Mouse (Mus musculus) limb, embryonic 12.5 days (tissue): Measurements from ENCODE around the gene Fras1. TPM values are rescaled to one million over a fixed set of nuclear protein-coding genes. Genes with fewer than 3 reads are reported as not detected.

Experiments used
- ATAC-seq: fragments of 200-750 bp; cut with Nextera tagmentation; 2 replicates; pipeline ENCODE4 v1.8.0; 2017; ENCODE audit warnings: low read depth, moderate TSS enrichment; ENCODE audit not compliant: insufficient number of reproducible peaks, insufficient read depth, low FRiP score, low TSS enrichment
- H3K27ac ChIP-seq: fragments of 300-500 bp; sonication (generic); 2 replicates; pipeline ENCODE4 v1.5.1; 2016; ENCODE audit warnings: mild to moderate bottlenecking, moderate library complexity
- H3K27me3 ChIP-seq: fragments of 300-500 bp; sonication (generic); 2 replicates; pipeline ENCODE4 v1.6.1; 2016; ENCODE audit warnings: mild to moderate bottlenecking, moderate library complexity
- H3K36me3 ChIP-seq: fragments of 300-500 bp; sonication (generic); 2 replicates; pipeline ENCODE4 v1.6.1; 2016; ENCODE audit warnings: mild to moderate bottlenecking, moderate library complexity
- H3K4me1 ChIP-seq: fragments of 300-500 bp; sonication (generic); replicated peaks from 2 replicates; pipeline ENCODE4 v1.6.1; 2016
- H3K4me2 ChIP-seq: fragments of 300-500 bp; sonication (generic); 2 replicates; pipeline ENCODE4 v1.6.1; 2016; ENCODE audit warnings: mild to moderate bottlenecking, moderate library complexity
- H3K4me3 ChIP-seq: fragments of 300-500 bp; sonication (generic); replicated peaks from 2 replicates; pipeline ENCODE4 v1.5.1; 2016; ENCODE audit warnings: mild to moderate bottlenecking
- H3K9ac ChIP-seq: fragments of 300-500 bp; sonication (generic); replicated peaks from 2 replicates; pipeline ENCODE4 v1.6.1; 2016; ENCODE audit warnings: mild to moderate bottlenecking, moderate library complexity
- H3K9me3 ChIP-seq: fragments of 300-500 bp; sonication (generic); 2 replicates; pipeline ENCODE4 v1.6.1; 2016; ENCODE audit warnings: mild to moderate bottlenecking, moderate library complexity
- WGBS: fragments of 180-500 bp; shearing (Covaris S2); methylation state at CpG from one replicate; pipeline ENCODE4 v1.1.7; 2016; 5-methylcytosine and 5-hydroxymethylcytosine counted together
- polyA plus RNA-seq: library from polyadenylated mRNA; unstranded; fragments of >200 nt; fragmentation: Nextera tagmentation; extraction: Ambion mirVana; gene quantifications from 2 replicates; pipeline ENCODE4 v1.2.1, GENCODE M21; 2016

Gene Fras1
- polyA plus RNA-seq, 1 experiment from 2014 or later: 18.3 TPM

GRCm38 (mm10) chr5:96578705-96579104 lies 204.9 kb downstream of the Fras1 start:
- no peak overlapping the region for H3K9ac ChIP-seq
- peaks cover 2% of the 10 kb centered on the region; the same call in 1 of the 2 replicates for H3K4me1 ChIP-seq
- H3K4me2 ChIP-seq: no peak overlapping the region
- H3K27ac ChIP-seq: no peak overlapping the region
- 38% methylated on average over 3 of the region's 3 CpGs for WGBS
- no peak overlapping the region for H3K4me3 ChIP-seq
- H3K36me3 ChIP-seq: peaks cover 8% of the 10 kb centered on the region; the same call in 1 of the 2 replicates
- H3K9me3 ChIP-seq: no peaks in the 10 kb centered on the region
- ATAC-seq: no peak
- H3K27me3 ChIP-seq: no peaks in the 10 kb centered on the region

- no peak overlapping the region for H3K4me3 ChIP-seq
- ATAC-seq: no peak
- H3K4me2 ChIP-seq: no peak overlapping the region
- H3K9me3 ChIP-seq: no peaks in the 10 kb centered on the region
- no peaks in the 10 kb centered on the region for H3K27me3 ChIP-seq
- no peak overlapping the region for H3K9ac ChIP-seq
- peaks cover 2% of the 10 kb centered on the region; the same call in 1 of the 2 replicates for H3K4me1 ChIP-seq
- peaks cover 12% of the 10 kb centered on the region; the same call in 1 of the 2 replicates for H3K36me3 ChIP-seq
- 57% methylated on average over 5 of the region's 5 CpGs for WGBS
- no peak overlapping the region for H3K27ac ChIP-seq
Observed at GRCm38 (mm10) chr5:96579938-96580337, 206.2 kb downstream of the Fras1 start.

GRCm38 (mm10) chr5:96584730-96585129 lies 211.0 kb downstream of the Fras1 start:
- 85% methylated on average over 5 of the region's 5 CpGs for WGBS
- H3K9me3 ChIP-seq: no peaks in the 10 kb centered on the region
- H3K36me3 ChIP-seq: 0 out of 2 replicates have a peak, but pooled peaks cover 8% of the 10 kb centered on the region
- H3K4me1 ChIP-seq: peaks cover 4% of the 10 kb centered on the region; the same call in 1 of the 2 replicates
- no peak overlapping the region for H3K9ac ChIP-seq
- H3K27me3 ChIP-seq: no peaks in the 10 kb centered on the region
- H3K27ac ChIP-seq: no peak overlapping the region
- no peak for ATAC-seq
- H3K4me3 ChIP-seq: no peak overlapping the region
- H3K4me2 ChIP-seq: no peak overlapping the region

GRCm38 (mm10) chr5:96590621-96591020 lies 216.9 kb downstream of the Fras1 start:
- H3K27ac ChIP-seq: no peak overlapping the region
- H3K9ac ChIP-seq: no peak overlapping the region
- ATAC-seq: no peak
- 0 out of 2 replicates have a peak, but pooled peaks cover 4% of the 10 kb centered on the region for H3K36me3 ChIP-seq
- peaks cover 9% of the 10 kb centered on the region for H3K4me1 ChIP-seq
- no peak overlapping the region for H3K4me2 ChIP-seq
- H3K4me3 ChIP-seq: no peak overlapping the region
- H3K27me3 ChIP-seq: no peaks in the 10 kb centered on the region
- 92% methylated on average over 6 of the region's 6 CpGs for WGBS
- no peaks in the 10 kb centered on the region for H3K9me3 ChIP-seq

GRCm38 (mm10) chr5:96595793-96596192 lies 222.0 kb downstream of the Fras1 start:
- Histone ChIP-seq H3K9ac (no peak overlapping the region), H3K4me2 (no peak overlapping the region), H3K27me3 (no peaks in the 10 kb centered on the region), H3K36me3 (no peaks in the 10 kb centered on the region), H3K4me3 (no peak overlapping the region), H3K9me3 (no peaks in the 10 kb centered on the region), H3K4me1 (peaks cover 5% of the 10 kb centered on the region), H3K27ac (no peak overlapping the region)
- ATAC-seq: no peak
- 84% methylated on average over 5 of the region's 5 CpGs for WGBS

- Histone ChIP-seq H3K9me3 (no peaks in the 10 kb centered on the region), H3K27me3 (no peaks in the 10 kb centered on the region), H3K9ac (no peak overlapping the region), H3K36me3 (0 out of 2 replicates have a peak, but pooled peaks cover 6% of the 10 kb centered on the region), H3K27ac (no peak overlapping the region), H3K4me3 (no peak overlapping the region), H3K4me1 (peaks cover 6% of the 10 kb centered on the region), H3K4me2 (no peak overlapping the region)
- 54% methylated on average over 7 of the region's 7 CpGs for WGBS
- no peak for ATAC-seq
Observed at GRCm38 (mm10) chr5:96603974-96604769, 230.4 kb downstream of the Fras1 start.

GRCm38 (mm10) chr5:96608036-96608435 lies 234.3 kb downstream of the Fras1 start:
- H3K4me1 ChIP-seq: peaks cover 6% of the 10 kb centered on the region
- no peak overlapping the region for H3K4me2 ChIP-seq
- 60% methylated on average over 5 of the region's 5 CpGs for WGBS
- H3K9ac ChIP-seq: no peak overlapping the region
- H3K36me3 ChIP-seq: no peaks in the 10 kb centered on the region
- no peaks in the 10 kb centered on the region for H3K27me3 ChIP-seq
- no peak overlapping the region for H3K4me3 ChIP-seq
- H3K27ac ChIP-seq: no peak overlapping the region
- H3K9me3 ChIP-seq: no peaks in the 10 kb centered on the region
- no peak for ATAC-seq

GRCm38 (mm10) chr5:96608581-96609280 lies 235.0 kb downstream of the Fras1 start:
- Histone ChIP-seq H3K27me3 (no peaks in the 10 kb centered on the region), H3K36me3 (no peaks in the 10 kb centered on the region), H3K27ac (no peak overlapping the region), H3K4me3 (no peak overlapping the region), H3K4me1 (peaks cover 6% of the 10 kb centered on the region), H3K9me3 (no peaks in the 10 kb centered on the region), H3K9ac (no peak overlapping the region), H3K4me2 (no peak overlapping the region)
- ATAC-seq: no peak
- WGBS: 40% methylated on average over 3 of the region's 3 CpGs

GRCm38 (mm10) chr5:96612077-96612476 lies 238.3 kb downstream of the Fras1 start:
- no peak for ATAC-seq
- Histone ChIP-seq H3K4me3 (no peak overlapping the region), H3K4me2 (no peak overlapping the region), H3K36me3 (no peaks in the 10 kb centered on the region), H3K27me3 (no peaks in the 10 kb centered on the region), H3K9me3 (no peaks in the 10 kb centered on the region), H3K9ac (no peak overlapping the region), H3K4me1 (peaks cover 6% of the 10 kb centered on the region), H3K27ac (no peak overlapping the region)
- 55% methylated on average over 10 of the region's 10 CpGs for WGBS

- Histone ChIP-seq H3K36me3 (no peaks in the 10 kb centered on the region; the same call in 1 of the 2 replicates), H3K4me2 (no peak overlapping the region), H3K27ac (no peak overlapping the region), H3K4me1 (0 out of 2 replicates have a peak, but pooled peaks cover 3% of the 10 kb centered on the region), H3K27me3 (no peaks in the 10 kb centered on the region), H3K4me3 (no peak overlapping the region), H3K9me3 (no peaks in the 10 kb centered on the region), H3K9ac (no peak overlapping the region)
- WGBS: 40% methylated on average over 6 of the region's 6 CpGs
- ATAC-seq: 0 out of 2 replicates have a peak, but pooled peaks have one; percentile 42
Observed at GRCm38 (mm10) chr5:96616954-96617646, 243.3 kb downstream of the Fras1 start.

GRCm38 (mm10) chr5:96618008-96618407 lies 244.3 kb downstream of the Fras1 start:
- 53% methylated on average over 2 of the region's 2 CpGs for WGBS
- Histone ChIP-seq H3K9me3 (no peaks in the 10 kb centered on the region), H3K36me3 (no peaks in the 10 kb centered on the region; the same call in 1 of the 2 replicates), H3K9ac (no peak overlapping the region), H3K4me1 (0 out of 2 replicates have a peak, but pooled peaks cover 3% of the 10 kb centered on the region), H3K27ac (no peak overlapping the region), H3K27me3 (no peaks in the 10 kb centered on the region), H3K4me3 (no peak overlapping the region), H3K4me2 (no peak overlapping the region)
- no peak for ATAC-seq
